Mouse (Mus musculus) MEL (cell line): ENCODE measurements around the gene Sept9. TPM values are rescaled to one million over a fixed set of nuclear protein-coding genes. Genes with fewer than 3 reads are reported as not detected.

Experiments
- DNase-seq: peaks from one replicate; pipeline ENCODE4 v3.0.0; 2011; ENCODE audit warnings: low read depth, low spot score
- H3K27ac ChIP-seq: 2 replicates; pipeline ENCODE4 v1.5.1; 2012; ENCODE audit warnings: low read depth, mild to moderate bottlenecking, control low read depth, low read length, moderate library complexity; ENCODE audit not compliant: control insufficient read depth
- H3K27me3 ChIP-seq, 2 experiments: fragments of 150-350 bp in 1 of 2; sonication (generic) in 1 of 2; 2 replicates each; pipeline ENCODE4 v1.6.1; 2012; ENCODE audit warnings: low read length in 2 of 2, mild to moderate bottlenecking in 2 of 2, improper control_type of control experiment in 1 of 2, moderate library complexity in 1 of 2; ENCODE audit not compliant: insufficient read depth in 2 of 2, control insufficient read depth in 1 of 2
- H3K36me3 ChIP-seq, 2 experiments: 2 replicates each; pipeline ENCODE4 v1.6.1; 2012 to 2014; ENCODE audit warnings: low read length in 2 of 2, improper control_type of control experiment in 1 of 2, inconsistent platforms in 1 of 2, mild to moderate bottlenecking in 1 of 2; ENCODE audit not compliant: insufficient read depth in 2 of 2, control insufficient read depth in 1 of 2
- H3K4me1 ChIP-seq, 2 experiments: fragments of 150-350 bp in 1 of 2; sonication (generic) in 1 of 2; 2 replicates each; pipeline ENCODE4 v1.6.1; 2012; ENCODE audit warnings: low read length in 2 of 2, improper control_type of control experiment in 1 of 2, mild to moderate bottlenecking in 1 of 2; ENCODE audit not compliant: insufficient read depth in 2 of 2, control insufficient read depth in 1 of 2
- H3K4me3 ChIP-seq, 2 experiments: fragments of 150-350 bp in 1 of 2; sonication (generic) in 1 of 2; 2 replicates each; pipeline ENCODE4 v1.5.1; 2012; ENCODE audit warnings: low read depth in 2 of 2, low read length in 2 of 2, mild to moderate bottlenecking in 2 of 2, moderate library complexity in 2 of 2, control low read depth in 1 of 2, improper control_type of control experiment in 1 of 2; ENCODE audit not compliant: control insufficient read depth in 1 of 2, insufficient read depth in 1 of 2
- H3K79me2 ChIP-seq: 2 replicates; pipeline ENCODE4 v1.6.1; 2012; ENCODE audit warnings: mild to moderate bottlenecking, low read length, moderate library complexity; ENCODE audit not compliant: control insufficient read depth, poor library complexity, insufficient read depth
- H3K9ac ChIP-seq: 2 replicates; pipeline ENCODE4 v1.6.1; 2012; ENCODE audit warnings: low read depth, mild to moderate bottlenecking, control low read depth, low read length, moderate library complexity; ENCODE audit not compliant: control insufficient read depth, poor library complexity, severe bottlenecking
- H3K9me3 ChIP-seq: fragments of 150-350 bp; sonication (generic); replicated peaks from 2 replicates; pipeline ENCODE4 v1.6.1; 2012; ENCODE audit warnings: mild to moderate bottlenecking, low read length, improper control_type of control experiment, moderate library complexity; ENCODE audit not compliant: insufficient read depth
- CHD1 ChIP-seq: IDR thresholded peaks from 2 replicates; pipeline ENCODE4 v1.6.1; 2012; ENCODE audit warnings: low read depth, mild to moderate bottlenecking, inconsistent platforms, low read length, improper control_type of control experiment
- CHD2 ChIP-seq: IDR thresholded peaks from 2 replicates; pipeline ENCODE4 v1.6.1; 2011; ENCODE audit warnings: low read length, improper control_type of control experiment
- ELF1 ChIP-seq: IDR thresholded peaks from 2 replicates; pipeline ENCODE4 v1.6.1; 2014; ENCODE audit warnings: low read depth, mild to moderate bottlenecking, inconsistent platforms, low read length, improper control_type of control experiment, moderate library complexity
- EP300 ChIP-seq, 2 experiments: IDR thresholded peaks; 2 replicates each; pipeline ENCODE4 v1.6.1; 2011; ENCODE audit warnings: improper control_type of control experiment in 2 of 2, low read length in 2 of 2, low read depth in 1 of 2, mild to moderate bottlenecking in 1 of 2
- ETS1 ChIP-seq: IDR thresholded peaks from 2 replicates; pipeline ENCODE4 v1.6.1; 2012; ENCODE audit warnings: low read depth, mild to moderate bottlenecking, inconsistent platforms, low read length, improper control_type of control experiment, moderate library complexity
- GATA1 ChIP-seq: IDR thresholded peaks from 2 replicates; pipeline ENCODE4 v1.6.1; 2011; ENCODE audit warnings: low read depth, low read length, improper control_type of control experiment
- MEF2A ChIP-seq: IDR thresholded peaks from 2 replicates; pipeline ENCODE4 v1.6.1; 2014; ENCODE audit warnings: low read depth, mild to moderate bottlenecking, inconsistent platforms, low read length, improper control_type of control experiment; ENCODE audit not compliant: poor library complexity, insufficient replicate concordance, severe bottlenecking; ENCODE audit errors: extremely low read depth
- MYC ChIP-seq: IDR thresholded peaks from 2 replicates; pipeline ENCODE4 v1.6.1; 2011; ENCODE audit warnings: low read depth, mild to moderate bottlenecking, low read length, improper control_type of control experiment, moderate library complexity
- POLR2A ChIP-seq, 2 experiments: IDR thresholded peaks; 2 replicates each; pipeline ENCODE4 v1.6.1; 2011 to 2012; ENCODE audit warnings: low read length in 2 of 2, mild to moderate bottlenecking in 2 of 2, control low read depth in 1 of 2, improper control_type of control experiment in 1 of 2, low read depth in 1 of 2, moderate library complexity in 1 of 2; ENCODE audit not compliant: control insufficient read depth in 1 of 2, insufficient read depth in 1 of 2, poor library complexity in 1 of 2
- POLR2AphosphoS2 ChIP-seq: IDR thresholded peaks from 2 replicates; pipeline ENCODE4 v1.6.1; 2011; ENCODE audit warnings: low read length, improper control_type of control experiment
- SIN3A ChIP-seq: IDR thresholded peaks from 2 replicates; pipeline ENCODE4 v1.6.1; 2012; ENCODE audit warnings: low read length, improper control_type of control experiment, inconsistent platforms
- SMC3 ChIP-seq: IDR thresholded peaks from 2 replicates; pipeline ENCODE4 v1.6.1; 2011; ENCODE audit warnings: low read depth, low read length, improper control_type of control experiment
- UBTF ChIP-seq: IDR thresholded peaks from 2 replicates; pipeline ENCODE4 v1.6.1; 2012; ENCODE audit warnings: low read depth, mild to moderate bottlenecking, inconsistent platforms, low read length, improper control_type of control experiment, moderate library complexity, borderline replicate concordance; ENCODE audit not compliant: insufficient read depth
- USF1 ChIP-seq: IDR thresholded peaks from 2 replicates; pipeline ENCODE4 v1.6.1; 2014; ENCODE audit warnings: low read depth, mild to moderate bottlenecking, inconsistent platforms, low read length, improper control_type of control experiment, moderate library complexity
- ZC3H11A ChIP-seq: IDR thresholded peaks from 2 replicates; pipeline ENCODE4 v1.6.1; 2012; ENCODE audit warnings: low read depth, mild to moderate bottlenecking, inconsistent platforms, low read length, improper control_type of control experiment
- ZKSCAN1 ChIP-seq: IDR thresholded peaks from 2 replicates; pipeline ENCODE4 v1.6.1; 2012; ENCODE audit warnings: low read depth, mild to moderate bottlenecking, inconsistent platforms, low read length, improper control_type of control experiment, moderate library complexity
- ZMIZ1 ChIP-seq: IDR thresholded peaks from 2 replicates; pipeline ENCODE4 v1.6.1; 2012; ENCODE audit warnings: low read depth, mild to moderate bottlenecking, inconsistent platforms, low read length, improper control_type of control experiment, moderate library complexity
- ZNF384 ChIP-seq: IDR thresholded peaks from 2 replicates; pipeline ENCODE4 v1.6.1; 2012; ENCODE audit warnings: low read depth, mild to moderate bottlenecking, inconsistent platforms, low read length, improper control_type of control experiment
- polyA plus RNA-seq, 2 experiments: library from polyadenylated mRNA; stranded (reverse) in 1 of 2; unstranded in 1 of 2; fragments of >175 nt in 1 of 2; fragments of >200 nt in 1 of 2; gene quantifications; 2 replicates each; pipeline versions ENCODE4 v1.2.1 to v1.2.4; 2012; ENCODE audit warnings: low replicate concordance in 2 of 2, low read depth in 1 of 2; ENCODE audit not compliant: insufficient read length in 2 of 2, insufficient read depth in 1 of 2, missing spikeins in 1 of 2
- total RNA-seq: library from RNA; depleted of rRNA; stranded (reverse); fragments of 300-350 nt; gene quantifications from 2 replicates; pipeline ENCODE4 v1.2.3, GENCODE M21; 2012

The Sept9 gene
- total and polyA plus RNA-seq, 3 experiments = 49.7 to 196 (median 163) TPM

- Histone ChIP-seq H3K9ac (no peak overlapping the region), H3K79me2 (no peaks in the 10 kb centered on the region), H3K36me3 (no peaks in the 10 kb centered on the region), H3K4me1 (no peaks in the 10 kb centered on the region), H3K4me3 (no peak overlapping the region), H3K9me3 (no peaks in the 10 kb centered on the region), H3K27ac (no peak overlapping the region)
- DNase-seq = no peak
- no peak for TF ChIP-seq MYC
- TF ChIP-seq ZKSCAN1 = no peak
- no peak for TF ChIP-seq SMC3
- no peak for TF ChIP-seq POLR2A (IDR thresholded peaks at IDR 0.05; ENCODE audit: control insufficient read depth in 1 of 2, insufficient read depth in 1 of 2, low read depth in 1 of 2, low read length in 2 of 2, poor library complexity in 1 of 2)
- no peak for TF ChIP-seq ZMIZ1
- no peak for TF ChIP-seq SIN3A
- TF ChIP-seq ZC3H11A = no peak
- TF ChIP-seq ETS1 = no peak
- TF ChIP-seq POLR2AphosphoS2 = no peak
- TF ChIP-seq, all 39 proteins: peak for 0
- H3K27me3 ChIP-seq = peaks cover 0 to 3% of the 10 kb centered on the region in 2 experiments; a peak in 1 of 4 replicates
Measured at GRCm38 (mm10) chr11:117225531-117226213, 26.2 kb downstream of the Sept9 start.

GRCm38 (mm10) chr11:117226214-117226535 lies 26.7 kb downstream of the Sept9 start:
- H3K4me3 ChIP-seq = no peak overlapping the region
- H3K79me2 ChIP-seq = no peaks in the 10 kb centered on the region
- H3K9me3 ChIP-seq = no peaks in the 10 kb centered on the region
- H3K36me3 ChIP-seq = no peaks in the 10 kb centered on the region
- no peaks in the 10 kb centered on the region for H3K4me1 ChIP-seq
- DNase-seq = no peak
- no peak overlapping the region for H3K27ac ChIP-seq
- no peak for TF ChIP-seq ZNF384
- no peak for TF ChIP-seq ELF1
- TF ChIP-seq CHD2 = no peak
- no peak for TF ChIP-seq MEF2A
- no peak for TF ChIP-seq EP300 (IDR thresholded peaks at IDR 0.05; ENCODE audit: low read depth in 1 of 2, low read length in 2 of 2)
- TF ChIP-seq USF1 = no peak
- no peak for TF ChIP-seq CHD1
- no peak for TF ChIP-seq GATA1
- no peak for TF ChIP-seq SIN3A
- TF ChIP-seq UBTF = no peak
- TF ChIP-seq, all 39 proteins: peak for 0
- Histone ChIP-seq H3K9ac (no peak overlapping the region), H3K27me3 (peaks cover 0 to 1% of the 10 kb centered on the region in 2 experiments; a peak in 1 of 4 replicates)
